Mouse (Mus musculus): ENCODE measurements around the gene Pgk1.
A peak's percentile ranks its signal among the peaks of the same experiment; 100 is the strongest.

The Pgk1 gene

GRCm38 (mm10) chrX:106219171-106220032 lies 32.5 kb downstream of the Pgk1 start:
- DNase-seq, result peak; percentile 73 to 74

DNA sequence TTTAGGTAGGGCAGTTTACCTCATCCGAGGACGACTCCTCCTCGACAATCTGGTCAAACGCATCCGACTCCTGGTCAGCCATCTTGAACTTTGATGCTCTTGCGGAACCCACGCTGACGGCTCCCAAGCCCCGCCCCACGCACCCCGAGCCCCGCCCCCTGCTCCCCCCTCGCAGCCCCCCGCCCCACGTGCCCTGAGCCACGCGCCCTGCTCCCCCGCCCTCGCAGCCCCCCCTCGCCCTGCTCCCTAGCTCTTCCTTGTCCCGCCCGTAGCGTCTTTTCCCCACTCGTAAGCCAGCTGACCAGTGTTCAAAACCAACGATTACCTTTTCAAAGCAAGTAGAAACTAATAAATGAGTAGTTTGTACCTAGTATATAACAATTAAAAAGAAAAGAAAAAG lies 34.2 kb downstream of the Pgk1 start, which contains the start of gene Taf9b:
Gene Taf9b (minus strand): TSS at position 101 of the 400 bp plus-strand sequence.
- no peak for DNase-seq

Measured in B cell, adult 2 months (primary cell).